Mouse (Mus musculus) heart, embryonic 12.5 days (tissue): ENCODE measurements at regions not wholly inside any gene's neighbourhood (a gene's known extent, or its start where the extent isn't known, plus 50 kb on each side); places are given as distances from the start of the nearest gene placed in this dataset.

Source experiments
- ATAC-seq: fragments of 200-750 bp; cut with Nextera tagmentation; 2 replicates; pipeline ENCODE4 v1.8.0; 2017; ENCODE audit warnings: moderate TSS enrichment, moderate library complexity; ENCODE audit not compliant: insufficient number of reproducible peaks, low FRiP score
- H3K27ac ChIP-seq: fragments of 300-500 bp; sonication (generic); 2 replicates; pipeline ENCODE4 v1.5.1; 2016; ENCODE audit warnings: mild to moderate bottlenecking, moderate library complexity; ENCODE audit not compliant: poor library complexity, severe bottlenecking
- H3K27me3 ChIP-seq: fragments of 300-500 bp; sonication (generic); replicated peaks from 2 replicates; pipeline ENCODE4 v1.6.1; 2016; ENCODE audit warnings: mild to moderate bottlenecking, moderate library complexity
- H3K36me3 ChIP-seq: fragments of 300-500 bp; sonication (generic); 2 replicates; pipeline ENCODE4 v1.6.1; 2016; ENCODE audit warnings: mild to moderate bottlenecking, moderate library complexity
- H3K4me1 ChIP-seq: fragments of 300-500 bp; sonication (generic); replicated peaks from 2 replicates; pipeline ENCODE4 v1.6.1; 2016; ENCODE audit warnings: mild to moderate bottlenecking
- H3K4me2 ChIP-seq: fragments of 300-500 bp; sonication (generic); 2 replicates; pipeline ENCODE4 v1.6.1; 2016; ENCODE audit warnings: mild to moderate bottlenecking, moderate library complexity
- H3K4me3 ChIP-seq: fragments of 300-500 bp; sonication (generic); 2 replicates; pipeline ENCODE4 v1.5.1; 2016; ENCODE audit warnings: mild to moderate bottlenecking
- H3K9ac ChIP-seq: fragments of 300-500 bp; sonication (generic); 2 replicates; pipeline ENCODE4 v1.6.1; 2016; ENCODE audit warnings: mild to moderate bottlenecking, moderate library complexity
- H3K9me3 ChIP-seq: fragments of 300-500 bp; sonication (generic); replicated peaks from 2 replicates; pipeline ENCODE4 v1.6.1; 2016; ENCODE audit warnings: mild to moderate bottlenecking, moderate library complexity
- WGBS: fragments of 180-500 bp; shearing (Covaris S2); methylation state at CpG from one replicate; pipeline ENCODE4 v1.1.7; 2016; 5-methylcytosine and 5-hydroxymethylcytosine counted together

- H3K27ac ChIP-seq, result no peak overlapping the region
- no peak for ATAC-seq
These were observed 69.3 kb upstream of the Prdm11 start for GRCm38 (mm10) chr2:93115303-93115702.

GRCm38 (mm10) chr2:93113929-93114328, 68.0 kb upstream of the Prdm11 start:
- Histone ChIP-seq H3K27ac (no peak overlapping the region), H3K9ac (no peak overlapping the region), H3K36me3 (no peaks in the 10 kb centered on the region), H3K4me3 (no peak overlapping the region), H3K4me1 (peaks cover 6% of the 10 kb centered on the region; the same call in 1 of the 2 replicates), H3K27me3 (0 out of 2 replicates have a peak, but pooled peaks cover 19% of the 10 kb centered on the region), H3K9me3 (no peaks in the 10 kb centered on the region), H3K4me2 (no peak overlapping the region)
- no peak for ATAC-seq
- WGBS, result 80% methylated on average over 7 of the region's 7 CpGs

More at GRCm38 (mm10) chr2:93115303-93115702, 69.3 kb upstream of the Prdm11 start:
- Histone ChIP-seq H3K9me3 (no peaks in the 10 kb centered on the region), H3K27me3 (0 out of 2 replicates have a peak, but pooled peaks cover 11% of the 10 kb centered on the region), H3K4me3 (no peak overlapping the region), H3K4me1 (peaks cover 6% of the 10 kb centered on the region; the same call in 1 of the 2 replicates), H3K36me3 (no peaks in the 10 kb centered on the region), H3K9ac (no peak overlapping the region), H3K4me2 (no peak overlapping the region)
- WGBS, result 79% methylated on average over 2 of the region's 3 CpGs

GRCm38 (mm10) chr2:93112320-93112719, 66.4 kb upstream of the Prdm11 start:
- H3K4me1 ChIP-seq, result peaks cover 6% of the 10 kb centered on the region; the same call in 1 of the 2 replicates
- H3K36me3 ChIP-seq, result no peaks in the 10 kb centered on the region
- no peak overlapping the region for H3K9ac ChIP-seq
- ATAC-seq, result peak; percentile 48; the same call in 1 of the 2 replicates
- no peaks in the 10 kb centered on the region for H3K9me3 ChIP-seq
- H3K27me3 ChIP-seq, result peaks cover 27% of the 10 kb centered on the region; the same call in 1 of the 2 replicates
- WGBS, result 6% methylated on average over 7 of the region's 7 CpGs
- no peak overlapping the region for H3K4me3 ChIP-seq
- H3K27ac ChIP-seq, result no peak overlapping the region; the same call in 1 of the 2 replicates
- no peak overlapping the region for H3K4me2 ChIP-seq

GRCm38 (mm10) chr2:93110898-93111297, 64.9 kb upstream of the Prdm11 start:
- H3K4me3 ChIP-seq, result no peak overlapping the region
- no peaks in the 10 kb centered on the region for H3K36me3 ChIP-seq
- H3K4me1 ChIP-seq, result peaks cover 6% of the 10 kb centered on the region; the same call in 1 of the 2 replicates
- H3K27ac ChIP-seq, result no peak overlapping the region
- H3K9me3 ChIP-seq, result no peaks in the 10 kb centered on the region
- no peak for ATAC-seq
- WGBS, result 83% methylated on average over 5 of the region's 5 CpGs
- peaks cover 35% of the 10 kb centered on the region for H3K27me3 ChIP-seq
- H3K4me2 ChIP-seq, result no peak overlapping the region
- no peak overlapping the region for H3K9ac ChIP-seq

- H3K9me3 ChIP-seq, result no peaks in the 10 kb centered on the region
- no peak for ATAC-seq
- no peak overlapping the region for H3K9ac ChIP-seq
- no peak overlapping the region for H3K4me2 ChIP-seq
- H3K27ac ChIP-seq, result no peak overlapping the region
- H3K4me3 ChIP-seq, result no peak overlapping the region
- peaks cover 35% of the 10 kb centered on the region for H3K27me3 ChIP-seq
- 69% methylated on average over 6 of the region's 6 CpGs for WGBS
- H3K36me3 ChIP-seq, result no peaks in the 10 kb centered on the region
- no peaks in the 10 kb centered on the region for H3K4me1 ChIP-seq
These were observed 60.6 kb upstream of the Prdm11 start for GRCm38 (mm10) chr2:93106581-93106980.

- Histone ChIP-seq H3K27me3 (peaks cover 4% of the 10 kb centered on the region), H3K4me3 (no peak overlapping the region), H3K9me3 (no peaks in the 10 kb centered on the region), H3K36me3 (no peaks in the 10 kb centered on the region), H3K4me1 (peaks cover 24% of the 10 kb centered on the region), H3K27ac (no peak overlapping the region), H3K9ac (no peak overlapping the region), H3K4me2 (no peak overlapping the region)
- WGBS, result 87% methylated on average over 8 of the region's 8 CpGs
- no peak for ATAC-seq
These were observed 56.0 kb upstream of the Prdm11 start for GRCm38 (mm10) chr2:93101991-93102390.

GRCm38 (mm10) chr2:93099780-93100179, 53.8 kb upstream of the Prdm11 start:
- H3K27me3 ChIP-seq, result no peaks in the 10 kb centered on the region
- H3K4me2 ChIP-seq, result peak overlapping the region; percentile 29; the same call in 1 of the 2 replicates
- no peak overlapping the region for H3K9ac ChIP-seq
- no peaks in the 10 kb centered on the region for H3K9me3 ChIP-seq
- H3K4me1 ChIP-seq, result peaks cover 24% of the 10 kb centered on the region
- no peaks in the 10 kb centered on the region for H3K36me3 ChIP-seq
- WGBS, result 8% methylated on average over 3 of the region's 3 CpGs
- ATAC-seq, result peak; percentile 51
- no peak overlapping the region for H3K4me3 ChIP-seq
- peak overlapping the region; percentile 9; the same call in 1 of the 2 replicates for H3K27ac ChIP-seq

GRCm38 (mm10) chr2:93097016-93097415, 51.0 kb upstream of the Prdm11 start:
- no peak overlapping the region for H3K9ac ChIP-seq
- peaks cover 24% of the 10 kb centered on the region for H3K4me1 ChIP-seq
- H3K4me3 ChIP-seq, result no peak overlapping the region
- H3K27me3 ChIP-seq, result no peaks in the 10 kb centered on the region
- no peak for ATAC-seq
- no peak overlapping the region for H3K27ac ChIP-seq
- H3K4me2 ChIP-seq, result no peak overlapping the region
- peaks cover 7% of the 10 kb centered on the region; the same call in 1 of the 2 replicates for H3K9me3 ChIP-seq
- H3K36me3 ChIP-seq, result no peaks in the 10 kb centered on the region
- WGBS, result 96% methylated on average over 2 of the region's 2 CpGs

GRCm38 (mm10) chr2:93096078-93096729, 50.2 kb upstream of the Prdm11 start:
- no peak overlapping the region for H3K4me2 ChIP-seq
- 74% methylated on average over 6 of the region's 6 CpGs for WGBS
- H3K4me3 ChIP-seq, result no peak overlapping the region
- H3K9ac ChIP-seq, result no peak overlapping the region
- ATAC-seq, result no peak
- H3K27ac ChIP-seq, result no peak overlapping the region
- H3K27me3 ChIP-seq, result 0 out of 2 replicates have a peak, but pooled peaks cover 5% of the 10 kb centered on the region
- peaks cover 7% of the 10 kb centered on the region; the same call in 1 of the 2 replicates for H3K9me3 ChIP-seq
- peaks cover 24% of the 10 kb centered on the region for H3K4me1 ChIP-seq
- H3K36me3 ChIP-seq, result no peaks in the 10 kb centered on the region
